Mouse (Mus musculus) lung, postnatal 14 days (tissue): Measurements from ENCODE around the gene Zfp335.

Source experiments
- DNase-seq: peaks from one replicate; pipeline ENCODE4 v3.0.0; 2021

The Zfp335 gene

GRCm38 (mm10) chr2:164924100-164924857, 12.7 kb upstream of the Zfp335 start:
- DNase-seq, result peak; percentile 92

- no peak for DNase-seq
Observed at GRCm38 (mm10) chr2:164923291-164923690, 11.7 kb upstream of the Zfp335 start.

- no peak for DNase-seq
Observed at GRCm38 (mm10) chr2:164921984-164922383, 10.4 kb upstream of the Zfp335 start.

GRCm38 (mm10) chr2:164918325-164918724, 6.8 kb upstream of the Zfp335 start:
- DNase-seq, result no peak

- DNase-seq, result no peak
Observed at GRCm38 (mm10) chr2:164917371-164917770, 5.8 kb upstream of the Zfp335 start.

- DNase-seq, result no peak
Observed at GRCm38 (mm10) chr2:164916820-164917219, 5.3 kb upstream of the Zfp335 start.

GRCm38 (mm10) chr2:164913428-164913786, 1.9 kb upstream of the Zfp335 start:
- peak; percentile 57 for DNase-seq

GRCm38 (mm10) chr2:164912749-164913427, 1.3 kb upstream of the Zfp335 start:
- DNase-seq, result no peak

GRCm38 (mm10) chr2:164912151-164912550, 594 bp upstream of the Zfp335 start:
- DNase-seq, result peak; percentile 21

GRCm38 (mm10) chr2:164910360-164911061, 1.0 kb downstream of the Zfp335 start:
- no peak for DNase-seq

GRCm38 (mm10) chr2:164909542-164909941, 2.0 kb downstream of the Zfp335 start:
- peak; percentile 55 for DNase-seq

- DNase-seq, result no peak
Observed at GRCm38 (mm10) chr2:164909100-164909499, 2.5 kb downstream of the Zfp335 start.

- DNase-seq, result no peak
Observed at GRCm38 (mm10) chr2:164908011-164908410, 3.5 kb downstream of the Zfp335 start.

GRCm38 (mm10) chr2:164907511-164907910, 4.0 kb downstream of the Zfp335 start:
- DNase-seq, result no peak

GRCm38 (mm10) chr2:164906071-164906470, 5.5 kb downstream of the Zfp335 start:
- DNase-seq, result no peak

GRCm38 (mm10) chr2:164903496-164903895, 8.1 kb downstream of the Zfp335 start:
- DNase-seq, result no peak

- DNase-seq, result no peak
Observed at GRCm38 (mm10) chr2:164901380-164901779, 10.2 kb downstream of the Zfp335 start.

- DNase-seq, result no peak
Observed at GRCm38 (mm10) chr2:164899723-164900459, 11.7 kb downstream of the Zfp335 start.

GRCm38 (mm10) chr2:164899034-164899433, 12.5 kb downstream of the Zfp335 start:
- no peak for DNase-seq

GRCm38 (mm10) chr2:164898008-164898407, 13.5 kb downstream of the Zfp335 start:
- DNase-seq, result no peak

- no peak for DNase-seq
Observed at GRCm38 (mm10) chr2:164895885-164896284, 15.7 kb downstream of the Zfp335 start.

GRCm38 (mm10) chr2:164894644-164895043, 16.9 kb downstream of the Zfp335 start:
- DNase-seq, result no peak

- DNase-seq, result no peak
Observed at GRCm38 (mm10) chr2:164894048-164894447, 17.5 kb downstream of the Zfp335 start.
